Mouse (Mus musculus): ENCODE results near the gene Dgat2. TPM values are rescaled to one million over a fixed set of nuclear protein-coding genes. Genes with fewer than 3 reads are reported as not detected.

Dgat2 gene
- polyA plus RNA-seq, 1 experiment from 2014 or later: 249 TPM

GRCm38 (mm10) chr7:99179271-99179670 lies 3.2 kb downstream of the Dgat2 start:
- ATAC-seq (no peak), DNase-seq (no peak)
- peak overlapping the region; percentile 86 for H3K4me2 ChIP-seq (ENCODE audit: low read depth, low read length)
- H3K4me1 ChIP-seq (ENCODE audit: insufficient read depth): peaks cover 20% of the 10 kb centered on the region
- H3K4me3 ChIP-seq (ENCODE audit: low read depth, low read length): peak overlapping the region; percentile 67
- 74% methylated on average over 9 of the region's 9 CpGs for WGBS (ENCODE audit: insufficient replicate concordance)
- no peaks in the 10 kb centered on the region for H3K9me3 ChIP-seq (ENCODE audit: low read length)
- no peaks in the 10 kb centered on the region for H3K27me3 ChIP-seq (ENCODE audit: insufficient read depth, low read length)
- TF ChIP-seq EP300 (IDR thresholded peaks at IDR 0.05; ENCODE audit: low read depth): no peak
- H3K27ac ChIP-seq (ENCODE audit: low read depth): 0 out of 2 replicates have a peak overlapping the region, but pooled peaks have one; percentile 26
- 0 out of 2 replicates have a peak, but pooled peaks cover 2% of the 10 kb centered on the region for H3K36me3 ChIP-seq (replicated peaks; ENCODE audit: insufficient read depth, low read length)
- H3K9ac ChIP-seq (replicated peaks): peak overlapping the region; percentile 59

- no peak overlapping the region for H3K9ac ChIP-seq (replicated peaks)
- H3K27me3 ChIP-seq (ENCODE audit: insufficient read depth, low read length): no peaks in the 10 kb centered on the region
- no peak for DNase-seq
- H3K9me3 ChIP-seq (ENCODE audit: low read length): no peaks in the 10 kb centered on the region
- TF ChIP-seq CTCF (IDR thresholded peaks at IDR 0.05; ENCODE audit: low read depth): no peak
- TF ChIP-seq EP300 (IDR thresholded peaks at IDR 0.05; ENCODE audit: low read depth): no peak
- no peak overlapping the region for H3K27ac ChIP-seq (ENCODE audit: low read depth)
- no peak for ATAC-seq
- H3K4me3 ChIP-seq (ENCODE audit: low read depth, low read length): no peak overlapping the region
- H3K4me2 ChIP-seq (ENCODE audit: low read depth, low read length): no peak overlapping the region
- peaks cover 2% of the 10 kb centered on the region; the same call in 1 of the 2 replicates for H3K36me3 ChIP-seq (replicated peaks; ENCODE audit: insufficient read depth, low read length)
- WGBS (ENCODE audit: insufficient replicate concordance): 69% methylated on average over 5 of the region's 5 CpGs
- H3K4me1 ChIP-seq (ENCODE audit: insufficient read depth): peaks cover 32% of the 10 kb centered on the region
These were observed 5.1 kb downstream of the Dgat2 start for GRCm38 (mm10) chr7:99177386-99177785.

GRCm38 (mm10) chr7:99175666-99176065 lies 6.9 kb downstream of the Dgat2 start:
- Histone ChIP-seq H3K4me3 (ENCODE audit: low read depth, low read length) (no peak overlapping the region), H3K4me2 (ENCODE audit: low read depth, low read length) (no peak overlapping the region), H3K27me3 (ENCODE audit: insufficient read depth, low read length) (no peaks in the 10 kb centered on the region), H3K27ac (ENCODE audit: low read depth) (peak overlapping the region; percentile 30; the same call in 1 of the 2 replicates), H3K36me3 (replicated peaks; ENCODE audit: insufficient read depth, low read length) (peaks cover 2% of the 10 kb centered on the region; the same call in 1 of the 2 replicates), H3K4me1 (ENCODE audit: insufficient read depth) (peaks cover 30% of the 10 kb centered on the region), H3K9ac (replicated peaks) (no peak overlapping the region), H3K9me3 (ENCODE audit: low read length) (no peaks in the 10 kb centered on the region)
- DNase-seq (peak; percentile 12), ATAC-seq (no peak)
- TF ChIP-seq EP300 (IDR thresholded peaks at IDR 0.05; ENCODE audit: low read depth): no peak
- 68% methylated on average over 9 of the region's 9 CpGs for WGBS (ENCODE audit: insufficient replicate concordance)

- Histone ChIP-seq H3K4me2 (ENCODE audit: low read depth, low read length) (no peak overlapping the region), H3K36me3 (replicated peaks; ENCODE audit: insufficient read depth, low read length) (peaks cover 2% of the 10 kb centered on the region; the same call in 1 of the 2 replicates), H3K27me3 (ENCODE audit: insufficient read depth, low read length) (no peaks in the 10 kb centered on the region), H3K27ac (ENCODE audit: low read depth) (peak overlapping the region; percentile 11), H3K9me3 (ENCODE audit: low read length) (no peaks in the 10 kb centered on the region), H3K9ac (replicated peaks) (no peak overlapping the region), H3K4me1 (ENCODE audit: insufficient read depth) (peaks cover 30% of the 10 kb centered on the region), H3K4me3 (ENCODE audit: low read depth, low read length) (no peak overlapping the region)
- TF ChIP-seq CTCF (IDR thresholded peaks at IDR 0.05; ENCODE audit: low read depth): no peak
- no peak for TF ChIP-seq EP300 (IDR thresholded peaks at IDR 0.05; ENCODE audit: low read depth)
- DNase-seq (peak; percentile 10), ATAC-seq (no peak)
- WGBS (ENCODE audit: insufficient replicate concordance): 72% methylated on average over 11 of the region's 11 CpGs
These were observed 7.4 kb downstream of the Dgat2 start for GRCm38 (mm10) chr7:99175118-99175517.

GRCm38 (mm10) chr7:99174006-99174405 lies 8.5 kb downstream of the Dgat2 start:
- DNase-seq: no peak
- no peak overlapping the region for H3K9ac ChIP-seq (replicated peaks)
- 78% methylated on average over 4 of the region's 4 CpGs for WGBS (ENCODE audit: insufficient replicate concordance)
- H3K36me3 ChIP-seq (replicated peaks; ENCODE audit: insufficient read depth, low read length): peaks cover 2% of the 10 kb centered on the region; the same call in 1 of the 2 replicates
- TF ChIP-seq CTCF (IDR thresholded peaks at IDR 0.05; ENCODE audit: low read depth) (no peak), EP300 (IDR thresholded peaks at IDR 0.05; ENCODE audit: low read depth) (no peak)
- H3K4me2 ChIP-seq (ENCODE audit: low read depth, low read length): peak overlapping the region; percentile 8; the same call in 1 of the 2 replicates
- peak overlapping the region; percentile 67 for H3K27ac ChIP-seq (ENCODE audit: low read depth)
- no peaks in the 10 kb centered on the region for H3K27me3 ChIP-seq (ENCODE audit: insufficient read depth, low read length)
- peaks cover 33% of the 10 kb centered on the region for H3K4me1 ChIP-seq (ENCODE audit: insufficient read depth)
- H3K9me3 ChIP-seq (ENCODE audit: low read length): no peaks in the 10 kb centered on the region
- H3K4me3 ChIP-seq (ENCODE audit: low read depth, low read length): no peak overlapping the region
- no peak for ATAC-seq

- DNase-seq (no peak), ATAC-seq (no peak)
- no peak overlapping the region for H3K4me3 ChIP-seq (ENCODE audit: low read depth, low read length)
- H3K27me3 ChIP-seq (ENCODE audit: insufficient read depth, low read length): no peaks in the 10 kb centered on the region
- peaks cover 2% of the 10 kb centered on the region; the same call in 1 of the 2 replicates for H3K36me3 ChIP-seq (replicated peaks; ENCODE audit: insufficient read depth, low read length)
- no peak overlapping the region for H3K9ac ChIP-seq (replicated peaks)
- 39% methylated on average over 6 of the region's 6 CpGs for WGBS (ENCODE audit: insufficient replicate concordance)
- H3K9me3 ChIP-seq (ENCODE audit: low read length): no peaks in the 10 kb centered on the region
- no peak overlapping the region for H3K4me2 ChIP-seq (ENCODE audit: low read depth, low read length)
- peak overlapping the region; percentile 67 for H3K27ac ChIP-seq (ENCODE audit: low read depth)
- peaks cover 38% of the 10 kb centered on the region for H3K4me1 ChIP-seq (ENCODE audit: insufficient read depth)
- TF ChIP-seq EP300 (IDR thresholded peaks at IDR 0.05; ENCODE audit: low read depth) (no peak), CTCF (IDR thresholded peaks at IDR 0.05; ENCODE audit: low read depth) (no peak)
These were observed 9.6 kb downstream of the Dgat2 start for GRCm38 (mm10) chr7:99172898-99173297.
